Mouse (Mus musculus) layer of hippocampus, adult 18-20 months (tissue): ENCODE results near the gene Bbip1. TPM values are rescaled to one million over a fixed set of nuclear protein-coding genes. Genes with fewer than 3 reads are reported as not detected.
"Not testable (repeated sequence)": the region's sequence is repeated elsewhere in the genome, so short reads cannot be mapped to it uniquely, and the experiment has no call there.

Experiments
- DNase-seq, 2 experiments: peaks; one replicate each; pipeline ENCODE4 v3.0.0; 2022; ENCODE audit warnings: low spot score in 2 of 2
- total RNA-seq, 2 experiments: library from RNA; stranded (reverse); gene quantifications; 2 replicates each; pipeline ENCODE4 v1.2.3; 2021

The Bbip1 gene
- total RNA-seq, 2 experiments from 2014 or later, result 46.4 to 49.1 TPM

DNA sequence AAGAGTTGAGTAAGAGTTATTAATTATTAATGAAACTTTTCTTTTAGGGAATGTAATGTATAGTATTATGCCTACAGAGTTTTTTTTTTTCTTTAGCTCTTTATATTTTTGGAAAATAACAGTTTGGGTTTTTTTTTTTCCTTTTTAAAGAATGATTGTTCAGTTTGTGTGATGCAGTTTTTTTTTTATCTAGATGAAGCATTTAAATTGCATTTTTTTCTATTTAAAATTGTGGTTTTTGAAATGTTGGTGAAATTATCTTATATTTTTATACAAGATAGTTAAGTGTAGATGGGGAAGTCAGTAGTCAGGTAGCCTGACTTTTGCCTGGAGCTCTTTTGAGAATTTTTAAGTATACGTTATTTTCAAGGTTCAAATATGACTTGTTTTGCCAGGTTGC is 17.7 kb downstream of the Bbip1 start:
- DNase-seq, result no peak

DNA sequence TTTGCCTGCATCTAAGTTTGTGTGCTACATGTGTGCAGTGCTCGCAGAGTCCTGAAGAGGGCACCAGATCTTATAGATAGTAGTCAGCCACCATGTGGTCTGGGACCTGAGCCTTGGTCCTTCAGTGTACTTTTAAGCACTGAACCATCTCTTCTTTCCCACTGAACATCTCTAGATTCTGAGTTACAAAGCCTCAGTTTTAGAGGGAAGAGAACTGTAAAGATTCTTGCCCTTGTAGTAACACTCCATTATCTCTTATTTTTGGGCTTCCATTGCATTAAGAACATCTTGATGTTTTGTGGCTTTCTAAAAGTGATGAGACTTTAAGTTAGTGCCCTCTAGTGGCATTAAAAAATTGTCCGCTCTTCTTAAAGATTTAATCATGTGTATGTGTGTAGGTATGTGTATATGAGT is 19.1 kb downstream of the Bbip1 start:
- DNase-seq, result peak in 1 of 2 experiments; percentile 35

DNA sequence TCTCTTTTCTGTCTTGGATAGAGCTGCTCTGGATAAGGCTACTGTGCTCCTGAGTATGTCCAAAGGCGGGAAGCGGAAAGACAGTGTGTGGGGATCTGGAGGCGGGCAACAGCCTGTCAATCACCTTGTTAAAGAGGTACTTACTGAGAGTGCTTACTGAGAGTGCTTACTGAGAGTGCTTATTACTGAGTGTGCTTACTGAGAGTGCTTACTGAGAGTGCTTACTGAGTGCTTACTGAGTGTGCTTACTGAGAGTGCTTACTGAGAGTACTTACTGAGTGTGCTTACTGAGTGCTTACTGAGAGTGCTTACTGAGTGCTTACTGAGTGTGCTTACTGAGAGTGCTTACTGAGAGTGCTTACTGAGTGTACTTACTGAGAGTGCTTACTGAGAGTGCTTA is 22.4 kb downstream of the Bbip1 start:
- DNase-seq, result not testable (repeated sequence)

DNA sequence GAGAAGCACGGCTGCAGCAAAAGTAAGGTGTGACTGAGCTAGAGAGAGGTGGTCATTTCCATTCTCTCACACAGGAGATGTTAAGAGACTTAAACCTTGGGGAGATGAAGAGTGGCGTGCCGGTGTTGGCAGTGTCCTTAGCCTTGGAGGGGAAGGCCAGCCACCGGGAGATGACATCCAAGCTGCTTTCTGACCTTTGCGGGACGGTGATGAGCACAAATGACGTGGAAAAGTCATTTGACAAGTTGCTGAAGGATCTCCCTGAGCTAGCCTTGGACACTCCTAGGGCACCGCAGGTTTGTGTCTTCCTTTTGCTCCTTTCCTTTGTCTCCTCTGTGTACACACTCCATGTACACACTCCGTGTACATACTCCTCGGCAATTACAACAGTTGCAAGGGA is 24.9 kb downstream of the Bbip1 start:
- DNase-seq, result no peak

GRCm38 (mm10) chr19:53914950-53915349 is 29.5 kb downstream of the Bbip1 start:
- no peak for DNase-seq

- DNase-seq, result not testable (repeated sequence)
Observed at GRCm38 (mm10) chr19:53906703-53907070, 37.7 kb downstream of the Bbip1 start.

GRCm38 (mm10) chr19:53906033-53906702 is 38.3 kb downstream of the Bbip1 start:
- DNase-seq, result no peak

- DNase-seq, result no peak
Observed at GRCm38 (mm10) chr19:53904833-53905480, 39.5 kb downstream of the Bbip1 start.

DNA sequence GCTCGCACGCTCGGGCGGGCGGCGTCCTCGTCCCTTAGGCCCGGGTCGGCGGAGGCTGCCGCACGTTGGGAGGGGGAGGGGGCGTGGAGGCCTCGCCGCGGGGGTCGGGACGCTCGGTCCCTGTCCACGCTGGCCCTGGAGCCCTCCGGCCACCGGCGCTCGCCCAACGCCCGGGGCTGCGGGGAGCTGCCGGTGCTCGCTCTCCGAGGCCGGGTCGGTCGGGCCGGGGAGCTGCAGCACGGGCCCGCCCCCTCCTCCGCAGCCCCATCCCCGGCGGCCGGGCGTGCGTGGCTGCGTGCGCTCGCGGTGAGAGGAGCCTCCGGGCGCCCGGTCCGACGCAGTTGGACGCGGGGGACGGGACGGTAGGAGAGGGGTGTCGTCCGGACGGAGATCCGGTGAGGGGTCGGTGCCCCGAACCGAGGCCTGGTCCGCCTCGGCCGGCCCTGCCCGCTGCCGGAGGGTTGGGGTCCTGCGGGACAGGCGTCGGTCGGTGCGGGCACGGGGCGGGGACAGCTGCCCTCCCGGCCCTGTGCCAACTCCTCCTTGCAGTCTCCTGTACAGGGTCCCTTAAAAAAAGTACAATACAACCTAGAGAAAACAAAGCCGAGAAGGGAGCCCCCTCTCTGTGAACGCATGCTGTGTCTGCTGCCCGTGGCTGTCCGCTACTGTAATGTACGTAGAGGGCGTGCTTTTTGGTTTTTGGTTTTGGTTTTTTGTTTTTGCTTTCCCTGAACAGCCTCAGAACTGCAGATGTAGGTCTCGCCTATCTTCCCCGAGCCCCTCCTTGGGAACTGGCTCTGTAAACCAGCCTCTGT is 40.7 kb downstream of the Bbip1 start:
- peak; percentile 42 to 67 for DNase-seq

GRCm38 (mm10) chr19:53902739-53903487 is 41.5 kb downstream of the Bbip1 start:
- DNase-seq, result peak; percentile 92 to 97

DNA sequence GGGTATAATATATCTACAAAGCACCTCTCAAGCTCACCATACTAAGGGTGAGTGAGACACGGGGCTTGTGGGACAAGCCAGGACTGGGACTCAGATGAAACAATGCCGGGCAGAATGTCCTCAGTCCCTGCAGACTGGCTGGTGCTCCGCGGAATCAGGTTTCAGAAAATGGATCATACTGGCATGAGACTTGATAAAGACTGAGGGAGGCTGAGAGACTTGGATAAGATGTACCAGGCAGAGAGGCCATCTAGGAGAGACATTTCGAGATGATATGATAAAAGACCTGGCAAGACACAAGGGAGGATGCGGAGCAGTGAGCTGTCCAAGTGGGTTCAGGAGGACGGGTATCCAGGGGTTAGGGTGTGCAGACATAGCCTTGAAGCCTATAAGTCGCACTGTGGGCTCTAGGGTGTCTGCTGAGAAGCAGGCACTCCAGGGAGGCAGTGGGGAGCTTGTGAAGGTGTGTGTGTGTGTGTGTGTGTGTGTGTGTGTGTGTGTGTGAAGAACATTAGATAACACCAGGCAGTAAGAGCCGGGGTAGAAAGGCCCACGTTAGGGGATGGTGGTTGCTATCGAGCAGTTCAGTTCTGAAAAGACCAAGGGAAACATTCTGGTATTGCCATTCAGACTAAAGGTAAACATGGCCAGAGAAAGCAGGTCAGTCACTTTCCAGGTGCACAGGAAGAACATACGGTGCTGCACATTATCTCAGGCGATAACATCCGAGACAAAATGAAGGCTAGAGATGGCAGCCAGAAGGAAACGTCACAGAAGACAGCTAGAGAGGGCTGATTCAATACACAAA is 42.3 kb downstream of the Bbip1 start:
- no peak for DNase-seq

DNA sequence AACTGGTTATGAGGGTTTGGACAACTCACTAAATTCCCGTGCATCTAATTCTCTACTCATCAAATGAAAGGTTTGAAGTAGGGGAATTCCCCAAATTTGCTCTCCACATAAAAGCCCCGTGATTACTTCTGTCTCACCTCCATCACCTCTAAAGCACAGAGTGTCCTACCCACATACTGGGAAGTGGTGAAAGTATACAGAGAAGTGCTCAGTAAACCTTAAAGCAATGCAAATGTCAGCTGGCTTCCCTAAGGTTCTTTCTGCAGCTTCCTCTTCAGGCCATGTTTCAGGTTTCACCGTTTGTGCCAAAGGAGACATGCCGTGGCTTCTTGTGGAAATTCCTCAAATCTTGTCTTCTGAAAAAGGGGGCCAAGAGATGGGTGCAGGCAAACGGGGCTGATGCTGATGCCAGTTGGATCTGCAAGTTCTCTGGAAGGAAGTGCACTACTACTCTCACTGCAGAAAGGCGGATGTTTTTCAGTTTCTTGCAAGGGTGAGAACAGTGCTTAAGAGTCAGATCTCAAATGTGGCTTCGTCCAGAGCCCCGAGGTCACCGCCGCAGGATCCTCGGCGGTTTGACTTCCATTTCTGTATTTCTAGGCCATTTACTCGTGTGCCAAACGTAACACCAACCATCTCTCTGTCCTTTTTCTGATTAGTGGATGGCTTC is 44.4 kb downstream of the Bbip1 start:
- DNase-seq, result no peak

DNA sequence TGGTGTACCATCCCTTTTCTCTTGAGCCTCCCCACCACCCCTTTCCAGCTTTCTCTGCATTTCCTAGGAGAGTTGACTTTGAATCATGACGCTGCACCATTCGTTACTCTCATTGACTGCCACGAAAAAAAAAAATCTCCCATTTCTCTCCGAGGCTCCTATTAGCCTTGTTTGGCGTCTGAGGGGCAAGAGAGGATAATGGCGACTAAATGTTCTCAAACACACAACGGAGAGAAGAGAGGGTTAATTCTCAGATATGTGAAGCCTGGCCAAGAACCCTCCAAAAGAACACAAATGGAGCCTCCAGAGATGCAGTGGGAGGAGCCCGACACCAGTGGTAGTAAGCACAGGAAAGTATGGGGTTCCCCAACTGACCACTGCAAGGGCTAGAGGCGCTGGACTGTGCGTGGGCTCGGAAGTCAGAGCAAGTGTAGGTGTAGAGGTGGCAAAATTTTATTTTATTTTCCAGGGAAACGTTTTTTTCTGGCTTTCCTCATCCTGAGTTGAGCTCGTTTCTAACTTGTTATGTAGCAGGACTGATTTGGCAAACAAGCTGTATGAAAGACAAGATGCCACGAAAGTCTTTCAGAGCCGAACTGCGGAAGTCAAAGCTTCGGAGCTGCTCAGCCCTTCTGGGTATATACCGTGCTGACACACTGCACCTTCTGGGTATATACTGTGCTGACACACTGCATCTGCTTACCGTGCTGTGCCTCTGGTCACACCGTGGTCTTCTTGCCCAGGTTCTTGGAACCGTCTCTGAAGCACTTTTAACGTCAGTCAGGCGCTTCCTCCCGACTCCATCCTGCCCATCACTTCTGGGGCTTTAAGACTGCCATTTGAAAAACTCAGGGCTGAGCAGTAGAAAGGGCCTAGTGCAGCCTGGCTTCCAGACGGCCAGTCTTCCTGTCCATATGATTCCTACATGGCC is 45.2 kb downstream of the Bbip1 start:
- no peak for DNase-seq

DNA sequence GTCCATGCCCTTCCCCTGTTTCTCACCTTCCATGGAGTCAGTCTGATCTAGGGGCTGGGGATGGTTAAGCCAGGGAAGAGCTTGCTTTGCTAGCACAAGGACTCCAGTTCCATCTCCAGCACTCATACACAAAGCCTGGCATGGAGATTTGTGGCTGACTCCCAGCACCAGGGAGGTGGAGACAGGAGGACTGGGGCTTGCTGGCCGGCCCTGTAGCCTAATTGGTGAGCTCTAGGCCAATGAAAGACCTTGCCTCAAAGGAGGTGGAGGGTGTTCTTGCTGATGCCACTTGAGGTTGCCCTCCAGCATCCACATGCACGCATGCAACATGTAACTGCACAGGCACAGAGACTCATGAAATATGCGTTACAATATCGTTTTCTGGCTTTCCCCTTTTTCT is 45.9 kb downstream of the Bbip1 start:
- DNase-seq, result no peak

GRCm38 (mm10) chr19:53898046-53898445 is 46.4 kb downstream of the Bbip1 start:
- no peak for DNase-seq

GRCm38 (mm10) chr19:53894538-53895121 is 49.8 kb downstream of the Bbip1 start:
- DNase-seq, result no peak

GRCm38 (mm10) chr19:53893711-53894171 is 50.7 kb downstream of the Bbip1 start:
- no peak for DNase-seq

- DNase-seq, result peak; percentile 54 to 86
Observed at GRCm38 (mm10) chr19:53892838-53893359, 51.5 kb downstream of the Bbip1 start.
